Mouse (Mus musculus): ENCODE measurements around the gene Mvp.

Gene Mvp

DNA sequence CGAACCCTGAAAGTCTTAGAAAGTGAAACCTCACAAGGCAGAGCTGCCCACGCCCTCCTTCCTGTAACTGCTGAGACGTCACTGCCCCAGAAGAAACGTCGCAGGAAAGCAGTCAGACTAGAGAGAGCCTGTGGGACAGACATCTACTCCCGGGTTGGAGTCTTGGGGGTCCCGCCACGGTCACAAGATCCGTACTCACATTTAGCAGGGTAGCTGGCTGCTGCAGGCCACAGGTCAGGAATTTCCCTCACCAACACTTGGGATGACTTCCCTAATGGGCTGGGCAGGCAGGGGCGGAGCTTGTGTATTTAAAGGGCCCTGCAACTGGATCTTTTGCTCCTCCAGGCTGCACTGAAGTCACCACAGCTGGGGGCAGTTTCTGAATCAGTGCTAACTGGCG lies at the start of gene Mvp:
TSS of gene Mvp (minus strand) at position 302 of the 400 bp plus-strand sequence.
- DNase-seq: peak; percentile 86

DNA sequence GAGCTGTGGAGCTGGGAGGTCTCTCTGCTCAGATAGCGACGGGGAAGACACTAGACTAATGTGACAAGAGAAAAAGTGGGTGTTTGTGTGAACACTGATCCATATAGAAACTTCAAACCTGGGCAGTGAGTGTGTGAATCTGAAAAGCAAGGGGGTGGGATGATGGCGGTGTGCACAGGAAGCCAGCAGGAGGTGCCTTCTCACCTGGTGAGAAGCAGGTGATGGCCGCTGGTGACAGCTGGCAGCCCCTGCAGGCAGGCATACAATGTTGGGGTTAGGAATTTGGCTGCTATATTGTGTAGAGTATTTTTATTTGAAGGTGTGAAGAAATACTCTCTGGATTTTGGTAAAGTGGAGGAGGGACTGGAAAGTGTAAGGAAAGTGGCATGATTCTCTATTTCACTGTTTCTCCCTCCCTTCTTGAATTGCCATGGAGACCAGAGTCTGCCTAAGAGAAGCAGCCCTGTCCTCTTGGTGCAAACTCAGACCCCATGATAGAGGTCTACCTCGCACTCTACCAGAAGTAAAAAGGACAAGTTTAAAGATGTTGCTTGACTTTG lies 40.7 kb upstream of the Mvp start:
- no peak for DNase-seq

DNA sequence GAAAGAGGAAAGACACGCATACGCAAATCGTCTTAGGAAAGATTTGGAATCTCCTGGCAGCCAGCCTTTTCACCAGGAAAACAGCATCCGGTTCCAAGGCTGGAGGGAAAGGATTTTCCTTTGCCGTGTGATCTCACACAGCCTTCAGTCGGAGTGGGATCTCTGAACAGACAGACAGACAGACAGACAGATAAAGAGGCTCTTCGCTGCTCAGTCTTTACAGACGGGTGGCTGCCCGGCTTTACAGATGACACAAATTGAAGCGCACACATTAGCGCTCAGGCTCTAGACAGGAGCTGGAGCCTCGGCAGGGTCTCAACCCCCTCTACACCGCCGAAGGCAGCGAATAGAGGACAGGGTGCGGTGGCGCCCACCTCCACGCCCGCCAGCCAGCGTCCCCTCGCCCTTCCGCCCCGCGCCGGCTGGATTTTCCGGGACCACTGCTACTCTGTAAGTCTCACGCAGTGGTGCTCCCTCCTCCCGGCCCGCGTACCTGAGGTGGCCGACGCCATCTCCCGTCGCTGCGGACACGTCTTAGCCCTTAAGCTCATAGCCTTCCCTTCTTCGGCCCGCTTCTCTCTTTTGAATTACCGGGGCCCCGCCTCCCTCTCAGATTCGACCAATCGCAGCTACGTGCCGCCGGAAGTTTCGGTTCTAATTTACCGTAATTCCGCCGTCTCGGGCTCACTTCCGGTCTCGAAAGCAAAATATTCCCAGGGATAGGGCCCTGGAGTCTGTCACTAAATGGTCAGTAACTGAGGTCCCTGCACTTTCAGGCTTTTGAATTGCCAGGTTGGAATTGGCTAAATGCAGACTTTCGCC lies 27.6 kb upstream of the Mvp start, which contains the start of gene Kif22:
TSS of gene Kif22 (minus strand) at position 621 of the 822 bp plus-strand sequence.
- peak; percentile 91 for DNase-seq

DNA sequence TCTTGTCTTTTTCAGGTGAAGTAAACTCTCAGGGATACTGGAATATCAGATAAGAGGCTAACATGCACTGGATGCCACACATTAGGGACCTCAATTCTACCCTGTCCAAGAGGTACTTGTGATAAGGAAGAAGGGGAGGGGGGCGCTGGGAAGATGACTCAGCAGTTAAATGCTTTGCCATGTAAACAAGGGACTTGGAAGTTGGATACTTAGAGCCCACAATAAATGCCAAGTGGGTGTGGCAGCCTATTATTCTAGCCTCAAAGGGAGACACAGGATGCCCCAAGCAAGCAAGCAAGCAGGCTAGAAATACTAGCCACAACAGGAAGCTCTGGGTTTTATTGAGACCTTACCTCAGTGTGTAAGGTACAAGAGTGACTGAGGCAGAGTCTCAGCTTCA lies 16.8 kb upstream of the Mvp start:
- DNase-seq: no peak

DNA sequence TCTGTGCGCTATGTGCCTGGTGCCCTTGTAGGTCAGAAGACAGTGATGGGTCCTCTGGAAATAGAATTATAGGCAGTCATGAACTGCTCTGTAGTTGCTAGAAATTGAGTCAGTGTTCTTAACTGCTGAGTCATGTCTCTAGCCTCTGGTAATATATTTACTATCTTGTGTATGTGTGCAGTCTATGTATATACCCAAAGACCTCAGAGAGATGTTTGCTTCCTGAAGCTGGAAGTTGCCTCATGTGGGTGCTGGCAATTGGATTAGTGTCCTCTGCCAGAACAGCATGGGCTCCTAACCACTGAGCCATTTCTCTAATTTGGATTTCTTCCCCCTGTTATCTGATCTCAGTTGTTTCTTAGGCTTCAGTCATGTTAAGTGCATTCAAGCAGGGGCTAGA lies 15.8 kb upstream of the Mvp start:
- DNase-seq: no peak

DNA sequence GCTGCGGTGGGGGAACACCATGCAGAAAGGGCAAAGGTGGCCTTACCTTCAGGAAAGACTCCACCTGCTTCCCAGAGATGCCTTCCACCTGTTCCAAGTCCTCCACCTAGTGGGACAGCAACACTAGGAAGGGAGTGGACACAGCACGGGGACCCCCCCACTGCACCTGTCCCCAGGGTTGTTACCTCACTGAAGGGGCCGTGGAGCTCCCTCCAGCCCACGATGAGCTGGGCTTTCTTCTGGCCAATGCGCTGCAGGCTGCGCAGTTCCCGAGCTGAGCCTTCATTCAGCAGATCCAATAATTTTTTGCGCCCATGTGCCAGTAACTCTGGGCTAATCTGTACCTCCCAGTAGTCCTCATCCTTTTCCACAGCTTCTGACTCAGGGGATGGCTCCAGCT lies 13.5 kb upstream of the Mvp start:
- DNase-seq: no peak

DNA sequence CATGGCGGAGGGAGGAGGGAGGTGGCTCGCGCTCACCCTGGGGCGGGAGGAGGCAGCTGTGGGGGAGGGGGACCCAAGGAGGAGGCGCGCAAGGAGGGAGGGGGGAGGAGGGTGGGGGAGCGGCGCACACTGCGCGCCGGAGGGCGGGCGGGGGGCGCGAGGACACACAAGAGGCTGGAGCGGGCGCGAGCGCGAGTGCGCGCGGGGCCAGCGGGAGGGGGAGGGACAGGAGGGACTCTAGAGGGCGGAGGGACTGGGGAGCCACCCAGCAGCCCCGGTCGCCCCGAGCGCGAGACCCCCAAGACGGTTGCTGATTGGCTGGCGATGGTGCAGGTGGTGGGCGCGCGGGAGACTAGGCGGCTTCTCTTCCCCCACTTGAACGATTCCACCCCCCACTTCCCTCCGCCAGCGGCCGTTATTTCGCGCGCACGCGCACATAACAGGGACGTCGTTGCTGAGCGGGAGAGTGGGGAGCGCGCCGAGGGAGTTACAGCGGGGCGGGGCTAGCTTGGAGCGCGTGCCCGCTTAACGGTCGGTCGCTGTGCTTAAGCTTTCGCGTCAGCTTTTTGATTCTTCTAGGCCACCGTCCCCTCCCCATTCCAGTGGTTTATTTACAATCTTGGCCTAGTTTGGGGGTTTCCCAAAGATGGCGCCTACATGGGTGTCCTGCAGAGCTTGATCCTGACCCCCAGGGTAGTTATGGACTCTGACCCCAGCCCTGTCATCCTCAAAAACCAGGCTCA lies 12.7 kb upstream of the Mvp start, which contains the start of gene Maz:
TSS of gene Maz (minus strand) at position 54 of the 743 bp plus-strand sequence.
- peak; percentile 100 for DNase-seq

DNA sequence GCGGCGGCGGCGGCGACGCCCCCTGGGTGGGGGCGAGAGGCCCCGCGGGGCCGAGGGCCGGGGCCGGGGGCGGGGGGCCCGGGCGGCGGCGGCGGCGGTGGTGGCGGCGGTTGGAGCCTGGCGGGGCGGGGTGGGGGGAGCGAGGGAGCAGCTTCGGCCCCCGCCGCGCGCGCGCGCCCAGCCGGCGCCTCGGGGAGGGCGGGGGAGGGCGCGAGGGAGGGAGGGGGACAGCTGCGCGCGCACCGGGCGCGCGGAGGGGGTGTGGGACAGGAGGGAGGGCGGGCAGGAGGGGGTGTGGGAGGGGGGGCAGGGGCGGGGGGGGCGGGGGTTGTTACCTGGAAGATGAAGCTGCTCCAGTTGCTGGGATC lies 12.2 kb upstream of the Mvp start:
- DNase-seq: no peak

DNA sequence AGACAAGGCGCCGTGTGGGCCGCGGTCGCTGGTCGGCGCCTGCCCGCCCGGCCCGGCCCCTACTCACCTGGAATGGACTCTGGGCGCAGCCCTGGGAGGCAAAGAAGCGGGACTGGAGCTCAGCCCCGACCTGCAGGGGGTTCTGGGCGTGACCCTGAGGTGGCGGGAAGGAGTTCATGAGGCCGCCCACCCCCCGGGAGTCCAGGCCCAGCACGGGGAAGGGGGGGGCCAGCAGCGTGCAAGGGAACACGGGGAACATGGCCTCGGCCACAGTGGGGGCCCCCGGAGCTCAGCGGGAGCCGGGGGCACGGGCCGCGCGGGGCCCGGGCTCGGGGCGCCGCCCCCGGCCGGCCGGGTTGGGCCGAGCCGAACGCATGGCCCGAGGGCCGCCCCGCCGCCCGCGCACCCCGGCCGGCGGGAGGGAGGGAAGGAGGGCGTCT lies 11.8 kb upstream of the Mvp start:
- DNase-seq: peak; percentile 78

DNA sequence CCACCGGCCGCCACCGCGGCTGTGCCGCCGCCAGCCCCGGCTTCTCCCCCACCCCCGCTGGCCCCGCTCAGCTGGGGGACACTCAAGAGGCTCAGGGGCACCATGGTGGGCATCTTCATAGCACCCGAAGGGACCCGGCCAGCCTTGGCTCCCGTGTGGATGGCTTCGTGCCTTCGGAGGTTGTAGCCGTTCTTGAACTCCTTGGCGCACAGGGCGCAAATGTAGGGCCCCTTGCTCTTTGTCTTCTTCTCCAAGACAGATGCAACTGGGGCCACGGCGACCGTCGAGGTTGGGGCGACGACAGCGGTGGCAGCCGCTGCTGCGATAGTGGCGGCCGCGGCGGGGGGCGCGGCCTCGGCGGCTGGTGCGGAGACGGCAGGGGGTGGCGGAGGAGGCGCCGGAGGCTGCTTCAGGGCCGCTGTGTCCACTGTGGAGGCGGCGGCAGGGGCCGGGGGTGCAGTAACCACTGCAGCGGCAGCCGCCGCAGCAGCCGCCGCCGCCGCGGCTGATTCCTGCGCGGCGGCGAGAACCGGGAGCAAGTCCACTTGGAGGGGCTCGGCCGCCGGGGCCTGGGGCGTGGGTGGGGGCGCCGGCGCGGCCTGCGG lies 11.2 kb upstream of the Mvp start:
- DNase-seq: peak; percentile 59

DNA sequence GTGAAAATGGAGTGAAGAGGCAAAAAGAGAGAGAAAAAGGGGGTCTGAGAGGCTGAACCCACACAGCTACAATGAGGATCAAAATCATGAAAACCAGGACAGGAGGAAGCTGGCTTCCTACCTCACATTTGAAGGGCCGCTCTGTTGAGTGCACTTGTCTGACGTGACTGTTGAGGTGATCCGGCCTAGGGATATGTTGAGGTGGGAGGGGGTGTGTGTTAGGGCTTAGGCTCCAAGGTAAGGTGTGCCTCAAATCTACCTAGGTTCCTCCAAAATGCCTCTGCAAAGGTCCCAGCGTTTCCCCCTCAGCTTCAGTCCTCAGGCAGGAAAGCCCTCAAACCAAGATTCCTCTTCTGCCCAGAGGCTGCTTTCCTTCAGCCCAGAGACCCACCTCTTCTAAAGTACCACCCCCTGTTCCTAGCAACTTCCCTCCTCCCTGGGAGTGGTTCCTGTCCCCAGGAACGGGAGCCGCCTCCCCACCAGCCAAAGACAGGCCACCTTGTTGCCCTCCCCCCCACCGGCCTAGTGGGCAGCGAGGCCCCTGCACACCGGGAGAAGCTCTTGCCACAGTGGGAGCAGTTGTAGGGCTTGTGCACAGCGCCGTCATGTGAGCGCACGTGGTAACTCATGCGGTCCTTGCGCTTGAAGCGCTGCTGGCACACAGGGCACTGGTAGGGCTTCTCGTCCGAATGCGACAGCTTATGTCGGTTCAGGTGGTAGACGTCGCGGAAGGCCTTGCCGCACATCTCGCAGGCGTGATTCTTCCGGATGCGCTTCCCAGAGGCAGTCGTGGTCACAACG lies 10.5 kb upstream of the Mvp start:
- DNase-seq: peak; percentile 86

DNA sequence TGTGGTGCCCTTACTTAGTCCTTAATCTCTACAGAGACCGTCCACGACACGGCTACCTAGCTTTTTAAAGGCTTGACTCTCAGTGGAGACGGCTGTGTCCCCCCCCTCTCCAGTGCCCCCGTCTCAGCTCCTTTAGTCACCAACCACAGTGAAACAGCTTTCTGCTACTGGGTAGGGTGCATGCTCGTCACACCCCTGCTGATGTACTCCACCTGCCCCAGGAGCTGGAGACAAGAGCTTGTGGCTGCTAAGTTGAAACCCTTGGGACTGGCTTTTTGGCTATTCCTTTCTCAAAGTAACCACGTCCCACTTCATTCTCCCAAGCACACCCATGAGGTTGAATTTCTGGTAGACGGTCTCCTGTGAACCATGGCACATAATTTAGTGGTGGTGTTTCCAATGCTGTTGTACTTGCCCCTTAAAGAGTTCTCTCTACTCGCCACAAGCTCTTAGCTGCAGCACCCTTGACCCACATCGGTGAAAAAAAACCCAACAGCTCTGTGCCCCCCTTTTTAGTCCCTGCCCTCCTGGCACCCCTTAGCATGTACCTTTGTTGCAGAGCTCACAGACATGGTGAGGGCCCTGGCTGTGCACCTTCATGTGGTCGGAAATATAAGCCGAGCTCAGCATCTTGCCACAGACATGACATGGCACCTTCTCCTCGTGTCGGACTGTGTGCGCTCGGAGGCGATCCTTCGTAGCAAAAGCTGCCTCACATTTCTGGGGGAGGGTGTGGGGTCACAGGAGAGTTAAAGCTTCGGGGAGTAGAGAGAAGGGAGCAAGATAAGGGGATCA lies 9.7 kb upstream of the Mvp start:
- no peak for DNase-seq

DNA sequence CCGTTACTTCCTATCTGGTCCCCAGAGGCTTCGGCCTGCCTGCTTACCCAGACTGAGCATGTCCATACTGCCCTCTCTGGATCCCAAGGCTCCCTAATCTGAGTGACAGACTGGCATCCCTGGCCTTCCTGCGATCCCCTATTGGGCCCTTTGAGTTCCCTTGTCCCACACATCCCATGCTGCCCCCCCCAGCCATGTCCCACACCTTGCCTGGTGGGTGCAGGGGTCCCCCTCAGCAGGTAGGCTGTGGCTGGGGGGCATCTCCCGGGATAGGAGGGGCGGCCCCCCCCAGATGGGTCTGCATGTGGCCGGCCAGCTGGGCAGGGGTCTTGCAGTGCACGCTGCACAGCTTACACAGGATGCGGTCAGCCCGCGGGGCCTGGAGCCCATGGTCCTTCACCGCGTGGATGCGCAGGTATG lies 8.9 kb upstream of the Mvp start:
- DNase-seq: no peak

DNA sequence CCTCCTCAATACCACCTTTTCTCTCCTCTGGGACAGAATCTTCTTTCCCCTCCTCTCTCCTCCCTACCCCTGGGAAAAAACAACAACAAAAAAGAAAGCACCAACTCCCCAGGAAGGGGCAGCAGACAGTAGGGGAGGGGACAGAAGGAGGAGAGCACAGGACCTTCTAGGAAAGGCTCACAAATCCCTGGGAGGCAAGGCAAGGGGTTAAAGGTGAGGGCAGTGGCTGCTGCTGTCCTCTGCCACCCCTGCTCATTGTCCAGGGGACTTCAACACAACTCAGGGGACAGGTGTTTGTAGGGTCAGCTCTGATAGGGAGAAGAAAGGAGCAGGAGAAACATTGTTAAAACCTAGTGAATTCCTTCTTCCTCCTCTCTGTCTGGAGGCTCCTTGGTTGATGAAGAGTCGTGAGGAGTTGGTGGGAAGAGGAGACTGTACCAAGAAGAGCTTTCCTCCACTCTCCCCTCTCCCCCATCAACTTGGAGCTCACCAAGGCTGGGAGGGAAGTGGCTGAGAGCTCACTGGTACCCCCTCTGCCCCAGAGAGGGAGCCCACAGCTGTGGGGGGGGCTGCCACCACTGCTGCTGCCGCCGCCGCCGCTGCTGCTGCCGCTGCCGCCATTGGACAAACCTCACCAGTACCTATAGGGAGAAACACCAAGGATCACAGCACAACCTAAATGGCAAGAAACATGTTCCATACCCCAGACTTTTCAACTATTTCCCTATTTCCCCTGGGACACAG lies 8.3 kb upstream of the Mvp start:
- no peak for DNase-seq

DNA sequence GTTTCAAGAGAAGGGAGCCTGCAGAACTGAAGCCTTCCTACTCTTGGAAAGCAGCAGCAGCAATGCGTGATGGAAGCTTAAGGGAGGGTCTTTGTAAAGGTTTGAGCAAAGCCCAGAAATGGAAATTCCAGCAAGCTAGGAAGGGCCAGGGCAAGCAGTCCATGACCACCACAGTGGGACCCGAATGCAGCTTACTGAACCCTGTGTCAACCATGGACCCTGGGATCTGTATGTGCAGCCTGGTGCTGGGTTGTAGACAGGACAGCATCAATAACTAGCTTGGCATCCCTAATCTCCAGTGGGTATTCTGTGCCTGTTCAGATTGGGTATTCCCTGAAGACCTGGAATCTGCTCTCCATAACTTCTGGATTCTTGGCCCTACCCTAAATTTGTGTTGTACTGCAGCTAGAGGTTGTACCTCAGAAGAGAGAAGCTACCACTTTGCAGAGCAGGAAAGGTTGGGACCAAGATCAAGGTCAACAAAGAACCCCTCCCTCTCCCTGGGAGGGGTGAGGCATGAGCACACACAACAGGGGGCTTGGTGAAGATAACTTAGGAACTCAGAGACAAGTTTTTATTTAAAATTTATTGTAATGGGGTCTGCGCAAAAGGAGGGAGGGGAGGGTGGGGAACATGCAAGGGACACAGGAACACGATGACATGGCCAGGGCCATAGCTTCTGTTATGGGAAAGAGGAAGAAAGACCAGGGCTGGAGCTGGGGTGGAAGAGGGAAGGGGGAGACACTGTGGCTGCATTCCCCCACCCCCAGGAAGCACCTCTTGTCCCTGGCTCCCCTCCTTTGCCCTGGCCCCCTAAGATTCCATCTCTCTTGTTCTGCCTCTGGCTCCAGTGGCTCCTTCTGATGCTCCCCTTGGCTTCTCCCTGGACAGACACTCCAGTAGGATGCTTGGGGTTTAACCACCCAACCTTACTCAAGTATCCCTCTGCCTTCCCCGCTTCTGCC lies 7.4 kb upstream of the Mvp start:
- DNase-seq: no peak

DNA sequence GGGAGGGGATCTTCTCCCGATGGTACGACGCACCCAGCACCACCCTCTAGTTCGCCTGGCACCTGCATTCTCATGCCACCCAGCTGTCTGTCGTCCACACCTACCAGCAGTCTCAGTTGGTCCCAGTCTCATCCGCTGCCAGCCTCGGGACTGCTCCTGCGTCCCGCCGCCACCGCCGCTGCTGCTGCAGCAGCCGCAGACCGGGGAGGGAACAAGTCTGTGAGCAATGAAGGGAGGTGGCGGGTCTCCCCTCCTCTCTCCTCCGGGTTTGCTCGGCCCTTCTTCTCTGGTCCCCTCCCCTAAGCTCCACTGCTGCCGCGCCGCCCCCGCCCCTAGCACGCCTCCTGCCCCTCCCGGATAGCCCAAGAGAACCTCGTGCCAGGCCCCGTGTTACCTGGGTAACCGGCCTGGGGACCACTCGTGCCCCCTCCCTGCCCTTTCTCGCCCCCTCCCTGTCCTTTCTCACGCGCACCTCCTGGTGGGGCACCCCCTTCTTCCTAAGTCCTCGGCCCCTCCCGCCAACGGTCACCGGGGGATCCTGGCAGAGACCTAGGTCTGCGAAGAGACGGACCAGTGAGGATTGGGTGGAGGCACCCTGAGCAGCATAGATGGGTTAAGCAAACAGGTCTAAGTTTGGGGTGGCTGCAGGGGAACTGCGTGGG lies 6.6 kb upstream of the Mvp start, which contains the start of the genes Gm42742 and Prrt2:
TSS of gene Gm42742 (minus strand) at position 197 of the 662 bp plus-strand sequence.
TSS of gene Prrt2 (minus strand) at position 311 of the 662 bp plus-strand sequence.
- no peak for DNase-seq

DNA sequence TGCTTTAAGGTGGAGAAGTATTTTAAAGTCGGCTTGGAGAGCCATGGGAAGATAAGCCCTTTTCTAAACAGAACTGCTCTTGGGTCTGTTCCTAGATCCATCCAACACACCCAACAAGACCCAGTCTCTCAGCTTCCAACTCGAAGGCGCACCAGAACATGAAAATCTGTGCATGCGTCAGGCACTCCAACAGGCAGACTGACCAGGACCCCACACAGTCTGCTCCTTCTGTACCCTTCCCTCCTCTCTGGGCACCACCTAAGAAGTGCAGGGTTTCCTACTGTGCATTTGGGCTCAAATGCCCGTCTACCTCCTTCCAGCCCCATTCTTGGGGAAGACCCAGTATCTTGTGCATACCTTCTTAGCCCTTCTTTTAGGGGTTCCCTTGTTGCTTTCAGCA lies 6.1 kb upstream of the Mvp start:
- no peak for DNase-seq

DNA sequence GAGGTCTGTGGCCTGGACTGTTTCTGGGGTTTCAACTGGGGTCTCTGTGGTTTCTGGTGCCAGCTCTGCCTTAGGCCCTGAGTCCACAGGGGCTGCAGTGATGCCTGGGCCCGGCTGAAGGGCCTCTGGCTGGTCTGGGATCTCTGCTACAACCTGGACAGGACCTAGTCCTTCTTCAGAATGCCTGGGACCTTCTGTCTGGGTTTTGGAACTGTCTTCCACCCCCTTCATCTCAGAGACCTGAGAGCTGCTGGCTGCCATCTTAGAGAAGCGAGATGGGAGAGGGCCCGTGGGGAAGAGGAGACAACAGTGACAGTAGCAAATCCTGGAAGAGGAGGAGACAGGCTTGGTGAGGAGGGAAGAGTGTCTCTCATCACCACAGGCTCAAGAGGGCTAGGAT lies 5.6 kb upstream of the Mvp start:
- DNase-seq: no peak

Measured in kidney, adult 18-20 months (tissue).